Mouse (Mus musculus): ENCODE measurements around the gene Phf24.
A peak's percentile ranks its signal among the peaks of the same experiment; 100 is the strongest.

The Phf24 gene

DNA sequence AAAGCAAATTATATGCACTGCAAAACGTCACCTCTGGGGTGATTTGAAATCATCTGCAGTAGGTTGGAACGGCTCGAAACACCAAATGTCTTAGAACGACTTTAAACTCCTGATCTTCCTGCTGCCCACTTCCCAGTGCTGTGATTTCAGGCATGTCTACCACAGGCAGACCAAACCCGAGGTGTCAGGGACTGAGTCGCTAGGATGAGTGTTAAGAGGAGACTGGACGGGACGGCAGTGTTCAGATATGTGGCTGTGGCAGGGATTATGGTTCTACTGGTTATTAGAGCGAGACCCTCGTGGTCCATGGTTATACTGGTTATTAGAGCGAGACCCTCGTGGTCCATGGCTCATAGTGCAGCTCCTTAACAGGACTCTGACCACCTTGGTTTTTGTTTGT, 1.1 kb upstream of the Phf24 start:
- DNase-seq, result no peak

DNA sequence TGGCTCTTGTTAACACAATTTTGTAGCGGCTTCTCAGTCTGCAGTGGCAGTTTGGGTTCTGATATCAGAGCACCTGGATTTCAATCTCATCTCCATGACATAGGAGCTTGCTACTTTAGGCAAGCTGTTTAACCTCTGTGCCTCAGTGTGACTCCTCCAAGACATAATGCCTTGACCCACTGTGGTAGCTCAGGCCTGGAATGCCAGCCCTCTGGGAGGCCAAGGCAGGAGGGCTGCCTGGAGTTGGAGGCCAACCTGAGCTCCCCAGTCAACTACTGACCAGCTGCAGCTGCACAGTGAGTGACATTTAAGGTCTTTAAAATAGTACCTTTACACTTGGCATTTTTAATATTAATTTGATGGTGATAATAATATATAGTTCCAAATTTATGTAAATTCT, 494 bp upstream of the Phf24 start:
- DNase-seq, result no peak

DNA sequence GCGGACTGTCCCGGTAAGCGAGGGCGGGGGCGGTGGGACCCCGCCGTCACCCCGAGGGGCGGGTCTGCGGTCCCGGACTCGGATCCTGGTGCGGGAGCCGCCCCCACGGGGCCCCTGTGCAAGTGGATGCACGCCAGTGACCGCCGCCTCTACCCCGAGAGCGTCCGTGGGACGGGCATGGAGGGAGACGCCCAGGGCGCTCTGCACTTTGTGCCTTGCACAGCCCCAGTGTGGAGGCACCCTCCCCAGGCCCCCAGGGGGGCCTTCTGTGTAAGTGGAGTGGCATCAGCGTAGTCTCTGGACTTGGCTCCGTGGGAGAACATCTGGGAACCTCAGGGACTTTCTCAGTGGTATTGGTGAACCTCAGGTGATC, 928 bp downstream of the Phf24 start:
- no peak for DNase-seq

DNA sequence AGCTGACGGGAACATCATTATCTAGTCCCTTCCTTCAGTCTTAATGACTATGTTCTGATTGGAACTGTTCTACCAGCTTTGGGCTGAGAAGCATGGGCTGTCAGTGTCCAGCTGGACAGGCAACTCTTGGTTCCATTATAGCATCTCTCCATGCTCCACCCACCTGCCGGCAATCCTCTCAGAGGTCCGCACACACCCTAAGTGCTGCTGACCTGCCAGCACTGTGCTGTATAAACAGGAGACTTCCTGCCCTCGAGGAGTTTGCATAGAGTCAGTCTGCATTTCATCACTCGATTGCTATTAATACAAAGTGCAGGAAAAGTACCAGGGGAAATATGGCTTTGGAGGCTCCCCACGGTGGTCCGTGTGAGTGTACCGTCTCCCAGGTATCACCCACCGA, 4.3 kb downstream of the Phf24 start:
- DNase-seq, result no peak

DNA sequence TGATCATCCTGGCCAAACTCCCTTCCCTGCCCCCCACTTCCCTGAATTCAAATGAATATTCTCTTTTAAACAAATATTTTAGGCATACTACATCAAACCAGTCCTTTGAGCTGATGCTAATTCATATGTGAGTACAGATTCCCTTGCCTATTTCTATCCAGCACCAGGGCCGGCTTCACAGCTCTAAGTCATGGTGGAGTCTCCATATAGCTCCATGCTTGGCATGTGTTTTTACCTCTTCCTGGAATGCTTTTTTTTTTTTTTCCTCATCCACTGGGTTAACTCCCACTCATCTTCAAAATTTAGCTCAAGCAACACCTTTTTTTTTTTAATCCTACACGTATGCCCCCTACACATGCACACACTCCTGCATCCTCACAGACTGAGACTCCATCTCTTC, 5.1 kb downstream of the Phf24 start:
- DNase-seq, result no peak

DNA sequence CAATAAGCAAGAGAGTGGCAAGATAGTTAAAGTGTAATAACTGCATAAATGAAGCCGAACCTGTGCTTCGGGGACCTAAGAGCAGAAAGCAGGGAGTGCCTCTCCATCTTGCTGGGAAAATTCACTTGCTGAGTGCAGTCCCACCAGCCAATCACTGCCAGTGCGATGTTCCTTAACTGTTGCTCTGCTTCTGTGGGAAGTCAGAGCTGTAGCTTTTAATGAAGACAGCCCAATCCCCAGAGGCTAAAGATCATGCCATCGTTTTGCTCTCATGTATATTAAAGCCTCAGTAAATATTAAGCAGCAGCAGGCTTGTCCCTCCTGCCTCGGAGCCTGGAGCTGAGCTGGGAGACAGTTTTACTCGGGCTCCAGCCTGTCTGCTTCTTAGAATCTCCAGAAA, 5.6 kb downstream of the Phf24 start:
- DNase-seq, result no peak

DNA sequence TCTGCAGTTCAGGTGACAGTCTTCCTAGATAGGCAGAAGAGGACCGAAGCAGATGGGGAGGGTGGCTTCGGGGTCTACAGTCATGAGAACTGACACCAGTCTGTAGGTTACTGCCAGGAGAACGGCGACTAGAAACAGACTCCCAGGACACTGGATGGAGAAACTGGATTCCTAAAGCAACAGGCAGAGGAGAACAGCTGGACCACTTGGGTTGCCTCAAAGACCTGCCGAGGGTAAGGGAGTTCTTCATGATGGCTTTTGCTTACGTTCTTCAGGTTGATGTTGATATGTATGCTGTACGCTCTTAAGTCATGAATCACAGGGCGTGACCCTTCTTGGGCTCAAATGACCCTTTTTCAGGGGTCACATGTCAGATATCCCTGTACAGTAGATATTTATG, 6.0 kb downstream of the Phf24 start:
- DNase-seq, result no peak

DNA sequence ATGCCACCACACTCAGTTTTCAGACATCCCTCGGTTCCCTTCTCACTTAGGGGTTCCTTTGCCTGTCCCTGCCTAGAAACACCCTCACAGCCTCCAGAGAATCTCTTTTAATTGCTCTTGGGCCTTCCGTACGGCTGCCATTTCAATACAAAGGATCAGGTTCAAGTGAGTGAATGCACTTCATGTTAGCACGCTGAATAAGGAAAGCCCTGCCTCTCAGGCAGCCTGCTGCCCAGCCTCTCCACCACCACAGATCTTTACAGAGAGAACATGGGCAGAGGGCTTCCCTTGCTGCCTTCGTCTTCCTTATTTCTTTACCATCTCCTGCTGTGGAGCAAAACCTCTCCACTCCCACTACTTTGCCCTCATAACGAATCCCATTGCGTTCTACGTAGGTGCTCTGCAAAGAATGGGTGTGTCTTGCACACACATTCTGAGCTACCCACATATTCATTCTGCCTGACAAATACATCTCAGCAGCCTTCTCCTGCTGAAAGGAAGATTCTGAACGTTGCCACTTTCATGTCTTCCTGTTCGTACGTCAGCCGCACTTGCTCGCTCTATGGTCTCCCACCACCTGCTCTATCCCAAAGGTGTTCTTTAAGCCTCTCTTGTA, 7.7 kb downstream of the Phf24 start:
- DNase-seq, result no peak

DNA sequence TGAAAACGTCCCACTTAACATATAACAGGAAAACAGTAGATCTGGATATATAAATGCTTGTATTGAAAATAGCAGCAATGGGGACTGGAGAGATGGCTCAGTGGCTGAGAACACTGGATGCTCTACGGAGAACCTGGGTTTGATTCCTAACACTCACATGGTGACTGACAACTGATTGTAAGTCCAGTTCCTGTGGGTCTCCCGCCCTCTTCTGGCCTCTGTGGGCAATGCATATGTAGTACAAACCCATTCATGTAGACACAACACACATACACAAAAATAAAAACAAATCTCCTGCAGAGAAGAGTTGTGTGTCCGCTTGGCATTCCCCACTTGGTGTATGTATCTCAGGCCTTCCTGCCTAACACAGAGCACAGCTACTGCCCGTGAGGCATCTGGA, 11.7 kb downstream of the Phf24 start:
- DNase-seq, result no peak

DNA sequence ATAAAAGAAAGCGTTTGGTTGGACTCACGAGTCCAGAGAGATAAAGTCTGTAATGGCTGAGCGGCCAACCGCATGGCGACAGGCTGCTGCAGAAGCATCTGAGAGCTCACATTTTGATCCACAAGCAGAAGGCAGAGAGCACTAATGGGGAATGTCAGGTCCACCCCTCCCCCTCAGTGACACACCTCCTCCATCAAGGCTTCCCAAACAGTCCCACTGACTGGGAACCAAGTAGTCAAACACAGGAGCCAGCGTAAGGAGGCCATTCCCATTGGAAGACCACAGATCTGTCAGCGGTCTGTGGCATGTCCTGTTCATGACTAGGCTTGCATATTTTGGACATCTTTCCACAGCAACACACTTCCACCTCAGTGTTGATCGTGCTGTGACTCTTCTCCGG, 12.5 kb downstream of the Phf24 start:
- DNase-seq, result no peak

DNA sequence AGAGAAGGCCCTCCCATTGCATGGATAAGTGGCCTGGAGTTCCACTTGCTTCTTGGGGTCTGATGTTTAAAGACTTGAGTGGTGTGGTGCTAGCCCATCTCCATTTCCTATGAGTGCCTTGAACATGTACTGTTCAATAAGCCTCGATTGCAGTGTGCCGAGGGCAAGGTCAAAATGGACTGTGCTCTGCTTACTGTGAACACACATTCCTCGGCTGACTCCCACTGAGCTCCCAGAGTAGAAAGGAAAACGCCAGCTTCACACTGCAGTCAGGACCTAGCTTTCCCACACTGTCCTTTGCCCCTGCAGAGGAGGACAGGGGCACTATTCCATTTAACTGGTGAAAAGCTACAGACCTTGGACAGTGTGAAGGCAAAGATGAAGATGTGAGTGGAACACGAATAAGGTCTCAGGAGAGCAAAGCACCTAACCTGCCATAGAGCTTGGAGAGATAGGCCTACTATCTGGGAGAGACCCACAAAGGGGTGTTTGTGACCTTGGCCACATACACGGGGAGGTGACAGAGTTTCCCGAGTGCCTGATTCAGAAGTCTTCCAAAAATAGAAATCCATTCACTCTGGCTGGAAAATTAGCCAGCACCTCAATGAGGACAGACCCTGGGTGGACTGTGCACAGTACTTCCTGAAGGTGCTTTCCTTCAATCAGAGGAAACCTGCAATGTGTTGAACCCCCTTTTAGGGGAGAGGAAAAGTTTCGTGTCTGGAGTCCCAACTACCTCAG, 15.9 kb downstream of the Phf24 start:
- no peak for DNase-seq

DNA sequence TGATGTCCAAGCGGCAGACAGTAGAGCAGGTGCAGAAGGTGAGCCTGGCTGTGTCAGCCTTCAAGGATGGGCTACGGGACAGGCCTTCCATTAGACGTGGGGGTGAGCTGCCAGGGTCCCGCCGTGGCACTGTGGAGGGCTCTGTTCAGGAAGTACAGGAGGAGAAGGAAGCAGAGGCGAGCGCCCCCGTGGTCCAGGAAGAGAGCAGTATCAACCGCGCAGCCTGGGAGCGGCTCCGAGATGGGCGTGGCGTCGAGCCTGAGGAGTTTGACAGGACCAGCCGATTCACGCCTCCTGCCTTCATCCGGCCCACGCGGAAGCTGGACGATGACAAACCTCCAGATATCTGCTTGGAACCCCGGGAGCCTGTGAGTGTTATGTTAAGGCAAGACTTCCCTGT, 17.2 kb downstream of the Phf24 start:
- peak; percentile 47 to 49 for DNase-seq

DNA sequence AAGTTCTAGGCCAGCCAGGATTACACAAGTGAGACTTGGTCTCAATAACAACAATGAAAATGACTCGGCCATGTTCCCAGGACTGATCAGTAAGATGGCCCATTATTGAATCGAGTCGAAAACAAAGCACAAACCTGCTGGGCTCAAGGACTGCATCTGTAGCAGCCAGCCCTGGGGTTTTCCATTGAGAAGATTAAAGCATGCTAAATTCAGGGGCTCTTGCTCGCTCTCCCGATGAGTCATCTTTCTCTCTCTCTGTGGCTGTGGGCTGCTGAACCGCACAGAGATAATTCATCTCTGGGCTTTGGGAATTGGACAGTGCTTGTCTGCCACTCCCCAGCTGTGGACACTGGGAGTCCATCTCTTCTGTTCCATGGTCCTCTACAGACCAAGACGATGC, 24.9 kb downstream of the Phf24 start:
- no peak for DNase-seq

DNA sequence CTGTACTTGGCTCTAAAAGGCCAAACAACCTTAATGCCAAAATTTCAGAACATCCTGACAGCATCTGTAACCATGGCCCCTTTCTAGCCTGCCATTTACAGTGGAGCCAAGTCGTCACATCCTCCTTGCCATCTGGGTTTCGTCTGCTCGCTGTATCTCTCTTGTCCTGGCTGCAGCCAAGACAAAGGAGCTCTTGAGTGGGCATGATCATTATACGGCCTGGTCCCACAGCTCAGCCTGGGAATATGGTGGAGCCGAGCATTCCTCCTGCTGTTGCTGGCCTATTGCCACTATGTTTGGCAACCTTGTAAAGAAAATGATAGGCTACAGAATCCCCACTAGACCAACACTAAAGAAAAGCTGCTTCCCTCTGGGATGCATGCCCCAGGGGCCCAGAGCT, 26.9 kb downstream of the Phf24 start:
- no peak for DNase-seq

DNA sequence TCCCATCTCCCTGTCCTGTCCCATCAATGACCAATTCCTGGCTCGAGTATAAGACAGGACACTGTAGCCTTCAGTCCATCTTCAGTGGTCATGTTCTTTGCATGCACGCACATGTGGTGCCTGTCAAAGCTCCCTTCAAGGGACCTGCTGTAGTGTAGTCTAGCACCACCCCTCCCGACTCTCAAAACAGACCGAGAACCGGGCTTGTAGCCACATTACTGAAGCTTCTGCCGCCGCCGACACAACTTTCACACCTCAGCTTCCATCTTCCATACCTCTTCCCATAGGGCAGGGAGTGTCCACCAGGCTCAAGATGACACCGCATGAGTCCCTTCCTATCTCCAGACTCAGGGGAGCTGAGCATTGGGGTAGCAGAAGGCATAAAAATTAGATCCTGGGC, 27.7 kb downstream of the Phf24 start:
- DNase-seq, result no peak

DNA sequence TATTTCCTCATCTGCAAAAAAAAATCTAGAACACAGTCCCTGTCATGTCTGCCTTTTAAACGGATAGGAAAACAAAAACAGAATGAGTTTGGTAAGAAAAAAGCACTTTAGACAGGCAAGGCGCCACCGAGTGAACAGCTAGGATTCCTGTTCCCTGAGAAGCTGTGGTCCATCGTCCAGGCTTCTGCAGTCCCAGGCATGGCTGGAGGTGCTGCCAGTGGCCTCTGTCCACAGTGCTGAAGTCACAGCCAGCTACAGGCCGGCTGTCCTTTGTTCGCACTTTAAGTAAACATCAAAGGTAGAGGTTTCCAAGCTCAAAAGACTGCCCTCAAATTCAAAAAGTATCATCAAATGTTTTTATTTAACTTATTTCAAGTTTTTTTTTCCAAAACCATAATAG, 28.6 kb downstream of the Phf24 start:
- DNase-seq, result no peak

DNA sequence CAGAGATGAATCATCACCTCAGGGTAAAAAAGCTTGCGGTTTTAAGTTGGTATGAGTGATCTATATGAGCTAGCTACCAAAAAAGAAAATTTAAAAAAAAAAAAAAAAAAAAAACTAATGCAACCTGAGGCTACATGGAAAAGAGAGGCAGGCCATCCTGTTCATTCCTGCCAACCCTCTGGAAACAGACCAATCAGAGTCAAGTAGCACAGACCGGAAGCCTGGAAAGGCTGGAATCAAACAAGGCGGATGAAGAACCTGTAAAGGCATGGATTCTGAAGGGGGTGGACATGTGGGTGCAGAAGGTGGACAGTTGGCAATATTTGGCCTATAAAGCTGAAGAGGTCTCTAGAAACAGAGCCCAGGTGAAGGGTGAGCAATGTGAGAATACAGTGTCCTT, 29.0 kb downstream of the Phf24 start:
- DNase-seq, result no peak

DNA sequence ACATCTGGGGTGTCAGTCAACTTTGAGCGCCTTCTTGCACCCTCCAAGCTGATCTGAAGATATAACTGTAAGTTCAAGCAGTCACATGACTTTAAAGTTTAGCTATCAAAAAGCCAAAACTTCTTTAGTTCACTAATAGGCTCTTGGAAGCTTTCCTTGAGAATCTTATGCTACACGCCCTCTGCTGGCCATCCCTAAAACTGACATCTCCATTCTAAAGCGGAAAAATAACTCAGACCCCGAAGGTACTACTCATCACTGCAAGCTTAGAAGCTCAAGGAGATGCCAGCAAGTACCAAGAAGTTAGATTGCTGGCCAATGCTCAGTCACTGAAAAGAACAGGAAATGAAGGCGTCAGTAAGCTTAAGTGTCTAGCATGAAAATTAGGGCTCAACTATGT, 29.5 kb downstream of the Phf24 start:
- DNase-seq, result peak in 1 of 2 experiments; percentile 67

DNA sequence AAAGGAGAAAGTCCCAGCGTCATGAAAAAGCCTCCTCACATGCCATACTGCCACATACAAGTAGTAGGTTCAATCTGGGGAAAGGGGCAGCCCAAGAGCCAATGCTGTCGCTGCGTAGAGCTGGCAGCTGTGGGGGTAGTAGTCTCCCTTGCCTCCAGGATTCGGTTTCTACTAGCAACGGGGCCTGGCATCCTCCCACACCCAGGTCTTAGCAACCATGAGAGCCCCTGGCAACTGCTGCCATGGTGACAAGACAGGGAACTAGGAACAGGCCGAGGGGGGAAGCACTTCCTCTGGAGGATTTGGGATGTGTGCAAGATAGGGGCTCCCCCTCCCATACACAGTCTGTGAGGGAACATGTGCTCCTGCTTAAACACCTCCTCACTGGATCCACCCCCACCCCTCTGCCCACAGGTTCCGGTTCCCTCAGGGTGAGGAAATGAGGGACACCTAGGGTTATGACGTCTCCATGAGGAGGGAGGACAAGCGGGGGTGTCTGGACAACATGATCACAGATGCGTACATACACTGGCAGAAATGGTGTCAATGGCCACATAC, 30.4 kb downstream of the Phf24 start:
- no peak for DNase-seq

DNA sequence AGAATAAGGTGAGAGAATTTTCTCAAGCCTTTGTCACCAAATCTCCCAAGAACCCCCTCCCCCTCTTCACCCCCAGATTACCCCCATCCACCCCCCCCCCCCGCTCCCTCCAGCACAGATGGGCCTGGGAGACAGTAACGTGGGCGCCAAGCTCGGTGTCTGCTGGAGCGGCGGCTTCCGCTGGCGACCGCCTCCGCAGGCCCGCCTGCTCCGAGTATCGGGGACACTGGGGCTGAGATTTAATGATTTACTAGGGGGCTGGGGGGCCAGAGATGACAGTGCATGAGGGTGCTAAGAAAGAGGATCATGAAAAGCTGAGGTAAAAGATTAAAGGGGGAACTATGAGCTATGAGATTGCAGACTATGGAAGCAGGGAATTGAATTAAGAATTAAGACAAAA, 32.1 kb downstream of the Phf24 start:
- no peak for DNase-seq

DNA sequence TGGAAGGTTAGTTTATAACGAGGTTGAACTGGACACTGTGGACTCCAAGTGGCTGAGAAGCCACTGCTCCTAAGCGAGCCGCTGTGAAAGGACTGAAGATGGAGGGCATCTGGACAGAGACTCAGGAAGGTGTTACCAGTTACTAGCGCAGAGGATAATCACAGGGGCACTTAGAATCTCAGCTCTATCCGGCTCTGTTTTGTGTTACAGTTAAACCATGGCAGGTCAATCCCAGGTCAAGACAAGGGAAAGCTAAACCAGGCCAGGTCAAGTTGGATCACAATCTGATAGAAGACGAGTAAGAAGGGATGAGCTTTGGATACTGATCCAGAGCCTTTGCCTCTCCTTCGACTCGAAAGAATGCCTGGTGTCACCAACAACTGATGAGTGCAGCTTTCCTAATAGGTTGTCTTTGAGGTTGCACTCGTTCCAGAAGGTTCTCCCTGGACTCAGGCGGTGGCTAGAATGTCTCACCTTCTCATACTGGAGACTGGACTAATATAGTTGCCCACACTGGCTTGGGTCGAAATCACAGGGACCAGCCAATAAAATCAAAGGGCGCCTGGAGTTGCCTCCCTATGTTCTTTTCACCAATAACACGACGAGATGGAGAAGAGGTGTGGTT, 32.7 kb downstream of the Phf24 start:
- no peak for DNase-seq

DNA sequence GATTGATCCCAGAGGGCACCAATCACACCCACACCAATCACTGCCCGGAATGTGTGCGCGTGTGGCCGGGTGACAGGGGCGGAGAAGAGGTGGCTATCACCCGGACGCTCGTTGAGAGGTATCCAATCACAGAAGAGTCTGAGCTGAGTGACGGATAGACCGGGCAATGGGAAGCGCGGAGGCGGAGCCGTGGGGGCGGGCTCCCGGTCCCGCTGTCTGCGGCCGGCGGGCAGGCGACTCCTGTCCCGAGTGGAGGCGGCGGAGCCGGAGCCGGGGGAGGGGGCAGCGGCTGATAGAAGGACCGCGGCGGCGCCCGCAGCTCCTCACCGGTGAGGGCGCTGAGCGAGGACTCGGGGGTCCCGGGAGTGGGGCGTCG, 33.2 kb downstream of the Phf24 start, which contains the start of gene Dnajb5:
TSS of gene Dnajb5 (plus strand) at position 139 of the 376 bp plus-strand sequence.
- peak; percentile 99 for DNase-seq

DNA sequence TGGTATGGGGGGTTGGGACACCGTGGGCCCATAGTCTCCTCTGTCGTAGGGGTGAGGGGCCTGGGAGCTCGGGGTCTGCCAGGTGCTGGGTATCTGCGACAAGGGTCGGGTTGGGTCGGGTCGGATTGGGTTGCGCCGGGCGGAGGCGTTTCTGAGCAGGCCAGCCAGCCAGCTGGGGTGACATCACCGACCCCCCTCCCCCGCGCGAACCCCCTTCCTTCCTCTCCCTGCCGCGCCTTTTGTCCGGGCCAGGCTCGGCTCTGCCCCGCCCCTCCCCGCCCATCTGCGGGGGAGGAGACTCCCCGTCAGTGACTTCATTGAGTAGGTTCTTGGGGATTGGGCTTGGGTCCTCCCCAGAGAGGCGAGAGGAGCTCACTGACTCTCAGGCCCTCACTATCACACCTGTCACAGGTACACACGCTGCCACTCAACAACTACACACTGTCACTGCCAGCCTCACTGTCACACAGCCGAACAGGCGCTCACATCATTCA, 33.7 kb downstream of the Phf24 start:
- peak; percentile 82 to 87 for DNase-seq

All from kidney, adult 8-10 months (tissue).